Mouse (Mus musculus) B cell, adult 67 days (primary cell): ENCODE data around the gene Fhod1. TPM values are rescaled to one million over a fixed set of nuclear protein-coding genes. Genes with fewer than 3 reads are reported as not detected.

ENCODE experiments used
- total RNA-seq, 2 experiments: library from RNA; stranded (reverse); gene quantifications; 4 replicates each; pipeline ENCODE4 v1.2.4; 2023

The Fhod1 gene
- 10 to 100 TPM; 39.5 to 39.7 TPM for total RNA-seq

GRCm38 (mm10) chr8:105347428-105348221 is at the start of gene Fhod1:
Gene Fhod1, minus strand, starts transcription at chr8:105347953.

GRCm38 (mm10) chr8:105373032-105373431 is 25.3 kb upstream of the Fhod1 start, which contains the start of gene Plekhg4:
Gene Plekhg4, plus strand, starts transcription at chr8:105373274.

GRCm38 (mm10) chr8:105348450-105349095 is 820 bp upstream of the Fhod1 start, which contains the start of gene Slc9a5:
Gene Slc9a5, plus strand, starts transcription at chr8:105348843.

GRCm38 (mm10) chr8:105326141-105326672 is 21.5 kb downstream of the Fhod1 start, which contains the start of the genes Lrrc29 and Tmem208:
Gene Lrrc29, minus strand, starts transcription at chr8:105326278.
Gene Tmem208, plus strand, starts transcription at chr8:105326354.

GRCm38 (mm10) chr8:105305211-105306145 is 42.3 kb downstream of the Fhod1 start, which contains the start of gene Elmo3:
Gene Elmo3, plus strand, starts transcription at chr8:105305601.

GRCm38 (mm10) chr8:105297511-105298192 is 50.1 kb downstream of the Fhod1 start, which contains the start of gene E2f4:
Gene E2f4, plus strand, starts transcription at chr8:105297663.

GRCm38 (mm10) chr8:105295895-105296573 is 51.7 kb downstream of the Fhod1 start, which contains the start of gene Exoc3l:
Gene Exoc3l, minus strand, starts transcription at chr8:105296101.

GRCm38 (mm10) chr8:105289805-105290460 is 57.8 kb downstream of the Fhod1 start, which contains the start of gene 4931428F04Rik:
Gene 4931428F04Rik, minus strand, starts transcription at chr8:105289864.

Other genes starting within 250 kb of the Fhod1 start
- not detected for gene Ces4a, start 216.2 kb downstream of the Fhod1 start, total RNA-seq
- 10 to 100 TPM; 96.5 to 98.2 TPM for gene Cbfb, start 177.3 kb downstream of the Fhod1 start, total RNA-seq
- gene D230025D16Rik, start 122.8 kb downstream of the Fhod1 start, total RNA-seq, result 10 to 100 TPM; 20.0 to 24.8 TPM
- 1 to 10 TPM; 1.1 to 1.7 TPM for gene B3gnt9, start 92.8 kb downstream of the Fhod1 start, total RNA-seq
- 10 to 100 TPM; 25.4 to 28.9 TPM for gene Tradd, start 83.3 kb downstream of the Fhod1 start, total RNA-seq
- gene Fbxl8, start 83.3 kb downstream of the Fhod1 start, total RNA-seq, result 10 to 100 TPM in 1 of 2 experiments, 1 to 10 TPM in 1; 9.8 to 11.9 TPM
- gene Hsf4, start 78.2 kb downstream of the Fhod1 start, total RNA-seq, result under 1 TPM in 1 of 2 experiments, not detected in 1; 0.59 TPM
- gene Nol3, start 71.8 kb downstream of the Fhod1 start, total RNA-seq, result not detected
- gene 4931428F04Rik, start 58.1 kb downstream of the Fhod1 start, total RNA-seq, result 1 to 10 TPM; 5.4 to 5.9 TPM
- 1 to 10 TPM; 1.3 to 2.1 TPM for gene Exoc3l, start 51.9 kb downstream of the Fhod1 start, total RNA-seq
- gene E2f4, start 50.3 kb downstream of the Fhod1 start, total RNA-seq, result 10 to 100 TPM; 96.4 to 98.1 TPM
- gene Elmo3, start 42.4 kb downstream of the Fhod1 start, total RNA-seq, result 1 to 10 TPM; 3.6 to 5.5 TPM
- gene Lrrc29, start 21.7 kb downstream of the Fhod1 start, total RNA-seq, result 10 to 100 TPM in 1 of 2 experiments, 1 to 10 TPM in 1; 5.4 to 13.3 TPM
- 10 to 100 TPM; 28.9 to 33.3 TPM for gene Tmem208, start 21.6 kb downstream of the Fhod1 start, total RNA-seq
- 1 to 10 TPM in 1 of 2 experiments, under 1 TPM in 1; 0.89 to 1.5 TPM for gene Slc9a5, start 890 bp upstream of the Fhod1 start, total RNA-seq
- not detected for gene Plekhg4, start 25.3 kb upstream of the Fhod1 start, total RNA-seq
- gene Kctd19, start 65.5 kb upstream of the Fhod1 start, total RNA-seq, result not detected
- not detected for gene Lrrc36, start 65.6 kb upstream of the Fhod1 start, total RNA-seq
- gene Tppp3, start 123.6 kb upstream of the Fhod1 start, total RNA-seq, result 1 to 10 TPM in 1 of 2 experiments, under 1 TPM in 1; 0.56 to 1.3 TPM
- gene Zdhhc1, start 148.9 kb upstream of the Fhod1 start, total RNA-seq, result 1 to 10 TPM; 4.0 to 5.3 TPM
- not detected for gene Hsd11b2, start 170.8 kb upstream of the Fhod1 start, total RNA-seq
- gene Atp6v0d1, start 218.1 kb upstream of the Fhod1 start, total RNA-seq, result 10 to 100 TPM; 82.3 to 98.5 TPM